Mouse (Mus musculus) bone marrow macrophage, adult 2 months (primary cell): Measurements from ENCODE around the gene Tekt5. TPM values are rescaled to one million over a fixed set of nuclear protein-coding genes. Genes with fewer than 3 reads are reported as not detected.

Source experiments
- H3K27ac ChIP-seq: 2 replicates; pipeline ENCODE4 v1.5.1; 2012; ENCODE audit warnings: low read depth, low read length; ENCODE audit not compliant: insufficient read depth
- H3K4me1 ChIP-seq: 2 replicates; pipeline ENCODE4 v1.6.1; 2012; ENCODE audit warnings: low read length; ENCODE audit not compliant: control insufficient read depth, insufficient read depth
- H3K4me3 ChIP-seq: 2 replicates; pipeline ENCODE4 v1.5.1; 2012; ENCODE audit warnings: mild to moderate bottlenecking, low read length, moderate library complexity; ENCODE audit not compliant: insufficient read depth
- CTCF ChIP-seq: IDR thresholded peaks from 2 replicates; pipeline ENCODE4 v1.5.1; 2012; ENCODE audit warnings: low read depth, mild to moderate bottlenecking, low read length, moderate library complexity
- POLR2A ChIP-seq: IDR thresholded peaks from 2 replicates; pipeline ENCODE4 v1.6.1; 2012; ENCODE audit warnings: mild to moderate bottlenecking, low read depth, low read length, borderline replicate concordance
- polyA plus RNA-seq: library from polyadenylated mRNA; stranded (reverse); fragments of >200 nt; gene quantifications from 2 replicates; pipeline ENCODE4 v1.2.4, GENCODE M21; 2012; ENCODE audit not compliant: missing spikeins, insufficient read depth, insufficient read length

The Tekt5 gene
- polyA plus RNA-seq, 1 experiment = not detected

- TF ChIP-seq POLR2A = no peak
- no peak for TF ChIP-seq CTCF
- H3K4me1 ChIP-seq = no peaks in the 10 kb centered on the region
- no peak overlapping the region for H3K27ac ChIP-seq
- no peak overlapping the region for H3K4me3 ChIP-seq
Observed at GRCm38 (mm10) chr16:10338601-10339000, 56.7 kb downstream of the Tekt5 start.

DNA sequence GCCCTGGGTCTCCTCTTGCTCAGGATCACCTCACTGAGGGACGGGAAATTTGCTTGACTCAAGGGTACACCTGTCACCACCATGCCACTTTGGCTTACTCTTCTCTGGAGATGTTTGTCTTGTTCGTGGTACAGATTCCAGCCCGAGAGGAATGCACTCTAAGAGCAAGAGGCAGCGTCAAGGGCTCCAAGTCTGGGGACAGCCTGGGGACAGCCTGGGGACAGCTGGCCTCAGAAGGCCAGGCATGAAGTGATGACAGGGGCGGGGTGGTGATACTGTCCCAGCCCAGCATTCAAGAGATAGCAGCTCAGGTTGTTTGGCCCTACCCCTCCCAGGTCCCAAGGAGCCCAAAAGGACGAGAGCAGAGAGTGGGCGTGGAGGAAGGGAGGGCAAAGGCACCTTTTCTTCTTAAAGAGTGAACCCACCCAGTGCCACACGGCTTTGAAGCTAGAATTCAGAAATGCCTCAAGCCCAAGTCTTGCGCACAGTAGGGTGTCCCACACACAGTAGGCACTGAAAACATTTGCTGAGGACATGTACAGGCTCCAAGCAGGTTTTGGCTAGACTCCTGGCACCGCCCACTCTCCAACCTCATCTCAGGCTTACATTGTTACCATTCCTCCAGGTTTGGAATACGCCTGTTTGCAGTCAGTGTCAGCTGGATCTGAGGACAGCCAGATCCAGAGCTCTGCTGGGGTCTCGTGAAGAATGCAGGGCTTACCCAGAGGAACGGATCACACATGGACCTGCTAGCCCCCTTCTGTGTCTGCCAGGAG lies 57.7 kb downstream of the Tekt5 start:
- Histone ChIP-seq H3K4me1 (no peaks in the 10 kb centered on the region), H3K4me3 (no peak overlapping the region), H3K27ac (no peak overlapping the region)
- TF ChIP-seq POLR2A (no peak), CTCF (no peak)

DNA sequence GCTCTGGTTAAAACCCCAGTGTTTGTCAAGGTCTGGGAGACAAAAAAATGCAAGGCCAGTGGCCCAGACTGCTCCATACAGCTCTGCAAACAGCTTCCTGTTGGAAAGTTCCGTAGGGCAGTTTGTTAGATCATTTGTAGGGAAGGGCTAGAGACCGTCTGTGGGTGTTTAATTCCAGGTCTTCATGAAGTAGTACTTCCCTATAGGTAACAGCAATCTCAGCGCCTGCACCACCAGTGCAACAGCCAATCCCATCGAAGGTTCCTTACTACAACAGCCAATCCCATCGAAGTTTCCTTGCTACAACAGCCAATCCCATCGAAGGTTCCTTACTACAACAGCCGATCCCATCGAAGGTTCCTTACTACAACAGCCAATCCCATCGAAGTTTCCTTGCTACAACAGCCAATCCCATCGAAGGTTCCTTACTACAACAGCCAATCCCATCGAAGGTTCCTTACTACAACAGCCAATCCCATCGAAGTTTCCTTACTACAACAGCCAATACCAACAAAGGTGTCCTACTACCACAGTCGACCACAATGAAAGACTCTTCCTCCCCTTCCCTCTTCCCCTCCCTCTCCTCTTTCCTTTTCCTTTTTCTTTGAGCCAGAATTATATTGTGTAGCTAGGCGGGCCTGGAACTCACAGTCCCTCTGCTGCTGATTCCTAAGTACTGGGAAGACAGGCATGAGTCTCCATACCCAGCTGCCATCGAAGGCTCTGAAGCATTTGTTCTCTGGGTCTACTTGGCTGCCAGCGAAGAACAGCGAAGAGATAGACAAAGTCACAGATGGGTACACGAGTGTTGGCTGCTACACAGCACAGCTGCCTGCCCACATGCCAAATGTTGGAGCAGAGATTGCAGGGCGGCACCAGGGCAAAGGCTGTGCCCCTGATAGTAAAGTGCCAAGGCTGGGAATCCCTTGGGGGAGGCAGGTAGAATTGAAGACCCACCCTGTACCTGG lies 58.6 kb downstream of the Tekt5 start:
- Histone ChIP-seq H3K4me3 (no peak overlapping the region), H3K4me1 (no peaks in the 10 kb centered on the region), H3K27ac (no peak overlapping the region)
- TF ChIP-seq POLR2A = no peak
- TF ChIP-seq CTCF = no peak

GRCm38 (mm10) chr16:10335953-10336352 lies 59.3 kb downstream of the Tekt5 start:
- TF ChIP-seq CTCF = no peak
- TF ChIP-seq POLR2A = no peak

DNA sequence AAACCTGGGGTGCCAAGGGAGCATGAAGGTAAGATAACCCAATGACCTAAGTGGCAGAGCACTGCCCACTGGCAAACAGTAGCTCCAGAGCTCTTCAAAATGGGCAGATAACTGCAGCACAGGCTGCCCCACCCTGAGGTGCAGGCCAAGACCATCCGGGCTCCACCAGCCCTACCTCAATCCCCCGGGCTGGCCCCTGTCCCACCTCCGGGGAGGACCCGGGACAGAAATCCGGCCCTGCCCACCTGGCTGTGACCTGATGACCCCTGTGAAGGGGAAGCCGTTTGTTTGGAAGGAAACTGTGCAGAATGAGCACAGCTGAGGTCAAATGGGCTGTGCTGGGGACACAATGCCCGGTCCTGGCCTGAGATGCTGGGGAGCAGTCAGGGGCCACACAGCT lies 62.6 kb downstream of the Tekt5 start:
- no peak overlapping the region for H3K4me3 ChIP-seq
- TF ChIP-seq CTCF (no peak), POLR2A (no peak)
- no peaks in the 10 kb centered on the region for H3K4me1 ChIP-seq
- no peak overlapping the region for H3K27ac ChIP-seq

More at GRCm38 (mm10) chr16:10335953-10336352, 59.3 kb downstream of the Tekt5 start:
- H3K4me1 ChIP-seq = no peaks in the 10 kb centered on the region
- H3K27ac ChIP-seq = no peak overlapping the region
- no peak overlapping the region for H3K4me3 ChIP-seq

- H3K27ac ChIP-seq = no peak overlapping the region
- no peak overlapping the region for H3K4me3 ChIP-seq
- no peaks in the 10 kb centered on the region for H3K4me1 ChIP-seq
- TF ChIP-seq POLR2A (no peak), CTCF (no peak)
Observed at GRCm38 (mm10) chr16:10330586-10331495, 64.4 kb downstream of the Tekt5 start.

GRCm38 (mm10) chr16:10327563-10328333 lies 67.5 kb downstream of the Tekt5 start:
- TF ChIP-seq CTCF = no peak
- no peak for TF ChIP-seq POLR2A
- H3K4me1 ChIP-seq = no peaks in the 10 kb centered on the region
- no peak overlapping the region for H3K27ac ChIP-seq
- no peak overlapping the region for H3K4me3 ChIP-seq

DNA sequence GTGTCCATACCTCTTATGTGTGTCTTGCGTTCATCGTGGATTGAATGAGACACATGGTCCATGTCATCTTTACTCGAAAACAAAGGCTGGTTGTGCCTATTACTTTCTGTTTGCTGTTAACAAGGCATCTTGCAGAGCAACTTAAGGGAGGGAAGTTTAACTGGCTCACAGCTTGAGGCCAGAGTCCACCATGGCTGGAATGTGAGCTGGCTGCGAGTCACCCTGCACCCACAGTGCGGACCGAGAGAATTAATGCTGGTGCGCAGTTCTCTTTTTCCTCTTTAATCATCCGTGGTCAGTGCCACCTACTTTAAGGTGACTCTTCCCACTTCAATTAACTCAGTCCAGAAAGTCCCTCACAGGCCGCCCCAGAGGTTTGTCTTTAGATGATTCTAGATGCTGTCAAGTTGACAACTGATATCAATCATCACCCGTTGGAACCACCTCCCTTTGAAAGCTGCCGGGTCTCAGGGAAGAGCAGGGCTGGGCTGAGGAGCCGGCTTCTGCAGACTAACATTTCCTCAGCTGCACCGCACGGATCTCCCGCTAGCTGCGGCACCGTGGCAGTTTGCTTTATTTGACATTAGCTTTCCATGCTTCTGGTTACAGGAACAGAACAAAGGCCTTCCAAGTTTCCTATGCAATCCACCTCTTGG lies 75.2 kb downstream of the Tekt5 start:
- peaks cover 15% of the 10 kb centered on the region for H3K4me1 ChIP-seq
- H3K4me3 ChIP-seq = no peak overlapping the region
- no peak overlapping the region for H3K27ac ChIP-seq
- TF ChIP-seq CTCF (no peak), POLR2A (no peak)
